Mouse (Mus musculus): ENCODE measurements around the gene Tram2.

GRCm38 (mm10) chr1:20981764-20982163, 97.3 kb downstream of the Tram2 start:
- no peak for TF ChIP-seq EP300 (IDR thresholded peaks at IDR 0.05; ENCODE audit: insufficient read depth, low read depth, low read length)
- TF ChIP-seq CTCF (IDR thresholded peaks at IDR 0.05) = no peak
